23 mouse cellular contexts compared by ENCODE assay signal in genomic region chr14:76864664-76865063, GRCm38 (mm10).
"Had no signal": no experiment of that assay in that cellular context is flagged by ENCODE, and none has a peak within 500 bp of the region (broad histone marks: within the 10 kb centered on the region; RNA-seq: fewer than 3 reads in every experiment).

No protein-coding gene starts in this region.

- H3K9me3 ChIP-seq: heart, embryonic 10.5 days; hindbrain, embryonic 15.5 days; kidney, embryonic 15.5 days; limb, embryonic 15.5 days; liver, embryonic 12.5 days had no signal

- H3K4me3 ChIP-seq: heart, embryonic 10.5 days; heart, embryonic 12.5 days; hindbrain, embryonic 13.5 days; hindbrain, embryonic 15.5 days; kidney, embryonic 15.5 days; limb, embryonic 13.5 days; limb, embryonic 15.5 days; liver, embryonic 12.5 days had no signal

- H3K36me3 ChIP-seq: heart, embryonic 10.5 days; heart, embryonic 12.5 days; hindbrain, embryonic 13.5 days; hindbrain, embryonic 15.5 days; kidney, embryonic 15.5 days; limb, embryonic 13.5 days; limb, embryonic 15.5 days; liver, embryonic 12.5 days had no signal

- H3K27me3 ChIP-seq: heart, embryonic 12.5 days; hindbrain, embryonic 13.5 days; kidney, embryonic 15.5 days; limb, embryonic 13.5 days; limb, embryonic 15.5 days had no signal

- H3K27ac ChIP-seq: heart, embryonic 10.5 days; hindbrain, embryonic 13.5 days; hindbrain, embryonic 15.5 days; hindbrain, postnatal 0 days; kidney, postnatal 0 days; limb, embryonic 13.5 days; limb, embryonic 15.5 days; liver, embryonic 12.5 days; liver, embryonic 14.5 days had no signal

- DNase-seq: gastrocnemius, postnatal 14 days; gastrocnemius, postnatal 36 days; heart, adult 18-20 months; heart, postnatal 10 days; kidney, adult 11 months; kidney, adult 2 months; kidney, adult 9 months; kidney, postnatal 14 days; kidney, postnatal 36 days; layer of hippocampus, adult 9-11 months; layer of hippocampus, postnatal 36 days; left cerebral cortex, postnatal 4 days had no signal

- H3K4me1 ChIP-seq: heart, embryonic 10.5 days; heart, embryonic 12.5 days; hindbrain, embryonic 13.5 days; hindbrain, embryonic 15.5 days; liver, embryonic 12.5 days had no signal
